Mouse (Mus musculus) naive thymus-derived CD4-positive, alpha-beta T cell, adult 2 months (primary cell): ENCODE measurements around the gene Cpne1.

ENCODE experiments used
- DNase-seq: peaks from one replicate; pipeline ENCODE4 v3.0.0-alpha.2; 2011; ENCODE audit warnings: low read depth

Cpne1 gene

DNA sequence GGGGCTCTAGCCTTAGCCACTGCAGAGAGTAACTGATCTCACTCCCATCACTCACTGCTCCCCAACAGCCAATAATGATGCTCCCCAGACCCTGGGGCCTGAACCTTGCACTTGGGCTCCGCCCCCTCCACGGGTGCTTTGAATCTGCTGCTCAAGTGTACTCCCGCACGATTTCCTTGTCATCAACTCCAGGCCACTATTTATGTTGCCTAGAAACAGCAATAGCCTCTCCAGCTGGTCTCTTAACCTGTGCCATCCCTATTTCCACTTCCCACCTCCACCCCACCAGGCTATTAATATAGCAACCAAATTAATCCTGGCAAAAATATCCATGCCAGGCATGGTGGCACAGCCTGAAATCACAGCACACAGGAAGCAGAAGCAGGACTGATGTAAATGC is 32.1 kb downstream of the Cpne1 start:
- no peak for DNase-seq

DNA sequence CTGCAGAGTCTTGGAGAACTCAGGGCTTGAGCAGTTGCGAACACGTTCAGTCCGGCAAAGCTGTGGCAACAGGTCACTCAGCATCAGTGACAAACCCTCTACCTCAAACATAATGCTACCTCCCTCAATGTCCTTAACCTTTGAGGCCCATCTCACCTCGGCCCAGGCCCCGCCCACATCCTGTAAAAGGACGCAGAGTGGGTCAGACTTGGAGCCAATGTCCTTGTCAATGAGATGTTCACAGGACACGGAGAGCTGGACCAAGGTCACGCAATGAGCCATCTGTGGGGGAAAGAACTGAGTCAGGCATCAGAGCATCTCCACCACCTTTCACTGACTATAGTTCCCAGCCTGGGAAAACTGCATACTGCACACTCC is 32.6 kb downstream of the Cpne1 start:
- no peak for DNase-seq

DNA sequence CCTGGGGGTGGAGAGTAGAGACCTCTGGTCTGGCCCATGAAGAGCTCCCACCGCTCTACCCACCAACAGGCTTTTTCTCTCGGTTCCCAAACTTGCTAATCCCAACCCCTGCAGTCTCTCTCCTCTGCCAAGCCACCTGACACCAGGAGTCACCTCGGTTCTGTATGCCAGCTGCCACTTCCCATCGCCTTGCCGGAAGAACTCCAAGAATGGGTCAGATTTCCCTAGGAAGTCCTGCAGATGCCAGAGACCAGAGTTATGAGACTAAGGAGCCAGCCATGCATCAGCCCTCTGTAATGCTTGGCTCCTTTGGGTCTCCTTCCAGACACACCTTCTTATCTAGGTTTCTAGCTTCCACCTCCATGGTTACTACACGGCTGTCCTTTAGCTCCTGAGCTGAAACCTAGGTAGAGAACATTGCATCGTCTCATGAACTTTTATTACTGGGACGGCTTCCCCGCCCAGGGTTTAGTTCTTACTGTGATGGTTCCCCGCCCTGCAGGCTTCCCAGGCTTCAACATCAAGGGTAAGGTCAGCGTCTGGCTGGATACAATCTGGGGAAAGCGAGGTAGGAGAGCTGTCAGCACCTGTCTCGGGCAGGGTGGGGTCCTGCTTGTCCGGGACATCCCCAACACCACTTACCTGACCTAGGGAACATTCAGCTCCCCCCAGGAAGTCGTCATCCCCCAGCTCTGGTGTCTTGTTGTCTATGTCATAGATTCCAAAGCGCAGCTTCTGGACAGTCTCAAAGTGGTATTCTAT is 33.2 kb downstream of the Cpne1 start:
- no peak for DNase-seq

DNA sequence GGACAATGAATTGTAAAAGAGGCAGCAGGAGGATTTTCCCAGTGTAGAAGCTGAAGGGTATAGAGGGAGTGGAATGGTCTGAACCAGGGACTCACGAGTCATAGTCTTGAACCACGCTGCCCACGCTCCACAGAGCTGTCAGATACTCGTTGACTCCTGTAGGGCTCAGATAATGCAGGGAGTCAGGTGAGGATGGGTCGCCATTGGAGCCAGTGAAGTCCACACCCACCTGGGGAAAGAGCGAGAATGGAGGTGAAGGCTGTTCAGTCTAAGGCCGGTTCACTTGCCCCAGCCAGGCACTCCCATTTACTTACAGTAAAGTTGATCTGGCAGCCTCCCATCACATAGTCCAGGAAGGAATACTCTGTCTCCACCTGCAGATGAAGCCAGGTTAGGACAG is 34.3 kb downstream of the Cpne1 start:
- no peak for DNase-seq

DNA sequence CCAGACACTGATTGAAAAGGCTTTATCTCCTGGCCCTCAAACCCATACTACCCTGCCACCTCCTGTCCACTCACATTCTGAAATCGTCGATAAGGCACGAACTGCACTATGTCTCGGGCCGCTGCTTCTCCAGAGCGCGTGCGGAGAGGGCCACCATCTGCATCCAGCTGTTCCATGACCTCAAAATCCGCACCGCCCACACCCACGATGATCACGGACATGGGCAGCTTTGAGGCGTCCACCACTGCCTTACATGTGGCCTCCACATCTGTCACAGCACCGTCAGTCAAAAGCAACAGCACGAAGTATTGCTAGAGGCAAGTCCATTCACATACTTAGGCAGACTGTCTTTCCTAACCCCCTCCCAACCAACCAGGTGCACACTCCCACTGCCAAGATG is 38.0 kb downstream of the Cpne1 start:
- no peak for DNase-seq

DNA sequence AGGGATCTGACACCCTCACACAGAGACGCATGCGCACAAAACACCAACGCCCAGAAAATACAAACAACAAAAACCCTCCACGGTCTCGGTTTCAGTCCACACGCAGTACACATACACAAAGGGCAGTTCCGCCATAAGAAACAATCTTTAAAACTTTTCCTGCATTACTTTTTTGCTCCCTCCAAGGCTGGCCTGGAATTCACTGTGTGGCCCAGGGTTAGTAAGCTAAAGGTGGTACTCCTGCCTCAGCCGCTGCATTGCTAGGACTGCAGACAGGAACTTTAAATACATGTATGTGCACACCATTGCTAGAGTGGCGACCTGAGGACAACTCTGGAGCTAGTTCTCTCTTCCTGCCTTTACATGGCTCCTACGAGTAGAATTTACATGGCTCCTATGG is 40.5 kb downstream of the Cpne1 start:
- DNase-seq = no peak

DNA sequence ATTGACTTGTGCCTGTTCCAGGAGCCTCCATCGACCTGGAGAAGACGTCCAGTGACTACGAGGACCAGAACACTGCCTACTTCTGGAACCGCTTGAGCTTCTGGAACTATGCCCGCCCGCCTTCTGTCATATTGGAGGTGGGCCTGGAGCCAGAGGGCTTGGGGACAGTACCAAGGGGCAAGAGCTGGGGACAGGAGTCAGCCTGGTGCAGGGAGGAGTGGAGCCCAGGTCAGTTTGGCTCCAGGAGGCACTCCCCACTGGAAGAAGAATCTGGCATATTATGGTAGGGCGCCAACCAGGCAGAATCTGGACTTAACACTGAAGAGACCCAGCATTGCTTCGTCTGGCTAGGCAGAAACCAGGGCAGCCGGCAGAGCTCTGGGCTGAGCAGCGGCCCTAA is 43.8 kb downstream of the Cpne1 start:
- DNase-seq = no peak

DNA sequence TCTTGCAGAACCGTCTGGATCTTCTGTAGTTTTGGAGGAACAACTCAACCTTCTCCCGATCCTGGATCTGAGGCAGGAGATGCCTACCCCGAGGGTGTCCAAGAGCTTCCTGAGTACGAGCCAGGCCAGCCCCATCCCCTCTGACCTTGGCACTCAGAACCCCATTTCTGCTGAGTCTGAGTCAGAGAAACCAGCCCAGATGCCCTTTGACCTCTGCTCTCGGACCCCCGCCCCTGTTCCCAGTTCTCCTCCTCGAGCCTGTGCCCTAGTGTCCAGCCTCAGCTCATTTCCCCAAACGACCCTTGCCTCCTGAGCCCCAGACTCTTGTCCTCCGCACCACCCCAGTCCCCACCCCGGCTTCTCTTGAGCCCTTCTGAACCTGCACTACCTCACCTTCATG is 45.6 kb downstream of the Cpne1 start:
- DNase-seq = no peak

DNA sequence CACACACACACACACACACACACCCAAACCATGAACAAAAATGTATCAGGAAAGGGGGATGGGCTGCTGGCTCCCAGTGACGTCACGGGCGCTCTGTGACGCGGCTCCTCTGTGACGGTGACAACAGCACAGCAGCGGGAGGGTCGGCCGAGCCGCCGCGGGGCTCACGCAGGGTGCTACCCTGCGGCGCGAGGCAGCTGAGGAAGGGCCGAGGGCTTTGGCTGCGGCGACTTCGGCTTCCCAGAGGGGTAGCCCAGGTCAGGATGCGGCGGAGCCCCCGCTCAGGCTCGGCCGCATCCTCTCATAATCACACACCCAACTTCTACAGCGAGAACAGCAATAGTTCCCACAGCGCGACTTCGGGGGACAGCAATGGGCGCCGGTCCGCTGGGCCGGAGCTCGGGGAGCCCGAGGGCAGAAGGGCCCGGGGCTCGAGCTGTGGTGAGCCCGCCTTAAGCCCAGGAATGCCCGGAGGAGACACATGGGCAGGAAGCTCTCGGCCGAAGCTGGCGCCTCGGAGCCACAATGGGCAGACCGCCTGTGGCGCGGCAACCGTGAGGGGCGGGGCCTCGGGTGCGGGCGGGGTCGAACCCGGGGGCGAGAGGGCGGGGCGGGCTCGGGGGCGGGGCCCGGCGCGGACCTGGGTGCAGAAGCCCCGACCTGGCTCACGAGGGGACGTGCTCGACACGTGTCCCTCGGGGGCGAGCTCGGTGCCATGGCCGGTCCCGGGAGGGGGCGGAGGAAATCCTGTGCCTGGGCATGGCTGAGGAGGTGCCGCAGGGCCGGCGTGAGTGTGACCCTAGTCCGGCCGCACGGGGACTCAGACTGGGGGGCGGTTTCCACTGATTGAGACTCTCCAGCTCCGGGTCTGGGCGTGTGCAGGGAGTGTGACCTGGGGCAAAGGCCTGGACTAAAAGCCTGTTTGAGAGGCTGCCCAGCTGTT is 46.4 kb downstream of the Cpne1 start, which contains the start of gene Spag4:
Gene Spag4 (plus strand): TSS at position 77 of the 943 bp plus-strand sequence.
- DNase-seq = peak; percentile 86

DNA sequence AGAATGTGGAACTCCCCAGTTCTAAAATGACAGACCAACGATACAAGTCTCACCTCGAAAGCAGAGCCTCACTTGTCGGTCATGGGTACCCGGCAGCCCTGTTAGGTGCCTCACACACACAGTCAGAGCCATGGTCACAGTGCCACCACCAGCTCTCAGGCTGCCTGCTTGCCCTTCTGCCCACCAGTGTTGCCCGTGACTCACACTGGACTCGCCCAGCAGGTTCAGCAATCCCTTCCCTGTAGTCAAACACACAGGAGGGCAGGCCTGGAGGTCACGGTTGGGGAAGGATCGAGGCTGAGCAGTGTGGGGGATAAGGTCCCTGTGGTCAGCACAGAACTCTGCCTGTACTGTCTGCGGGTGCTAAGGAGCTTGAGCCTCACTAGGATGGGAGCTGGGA is 58.9 kb downstream of the Cpne1 start, which contains the start of gene Fer1l4:
Gene Fer1l4 (minus strand): TSS at position 132 of the 400 bp plus-strand sequence.
- no peak for DNase-seq

DNA sequence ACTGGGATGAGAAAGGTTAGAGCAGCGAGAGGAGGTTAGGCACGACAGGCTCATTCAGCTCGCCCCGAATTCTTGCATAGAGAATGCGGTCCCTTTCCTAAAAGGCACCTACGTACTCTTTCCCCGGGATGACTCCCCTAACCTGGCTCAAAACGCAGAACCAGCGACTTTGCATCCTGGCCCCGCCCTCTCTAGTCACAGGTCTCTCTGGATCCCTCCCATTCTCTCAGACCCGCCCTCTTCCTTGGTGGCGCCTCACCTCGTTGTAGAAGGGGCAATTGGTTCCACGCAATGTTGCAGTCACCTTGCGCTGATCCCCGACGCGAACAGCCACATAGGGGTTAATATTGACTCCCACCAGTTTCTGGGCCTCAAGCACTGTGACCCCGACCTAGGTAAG is 63.8 kb downstream of the Cpne1 start:
- DNase-seq = peak; percentile 30

DNA sequence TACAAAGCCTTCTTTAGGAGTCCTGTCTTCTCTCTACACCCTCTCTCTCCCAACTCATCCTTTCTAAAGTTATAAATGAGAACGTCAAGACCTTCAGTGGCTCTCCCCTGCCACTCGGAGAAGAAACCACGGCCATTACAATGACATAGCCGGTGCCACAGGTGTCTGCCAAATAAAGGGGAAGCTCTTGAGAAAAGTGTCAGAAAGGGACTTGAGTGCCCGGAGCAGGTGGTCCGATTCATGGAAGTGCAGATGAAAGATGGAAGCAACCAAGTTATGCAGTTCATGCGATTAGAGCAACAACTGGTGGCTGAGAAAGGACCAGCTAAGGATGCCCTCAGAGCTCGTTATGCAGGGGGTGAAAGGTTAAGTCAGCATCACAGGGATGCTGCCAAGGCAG is 68.9 kb downstream of the Cpne1 start:
- DNase-seq = no peak

DNA sequence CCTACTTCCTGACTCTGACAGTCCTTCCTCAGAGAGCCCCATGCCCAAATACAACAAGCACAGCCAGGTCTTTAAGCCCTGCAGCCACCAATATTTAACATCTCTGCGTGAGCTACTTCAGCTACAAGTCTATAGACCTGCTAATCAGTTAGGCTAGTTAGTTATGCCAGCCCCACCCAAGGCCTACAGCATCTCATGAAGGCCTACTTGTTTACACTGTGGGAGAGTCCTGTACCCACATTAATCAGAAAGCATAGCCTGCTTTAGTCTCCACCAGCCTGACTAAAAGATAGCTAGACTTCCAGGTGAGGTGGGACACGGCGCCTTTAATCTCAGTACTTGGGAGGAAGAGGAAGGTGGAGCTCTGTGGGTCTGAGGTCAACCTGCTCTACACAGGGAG is 72.4 kb downstream of the Cpne1 start:
- no peak for DNase-seq

DNA sequence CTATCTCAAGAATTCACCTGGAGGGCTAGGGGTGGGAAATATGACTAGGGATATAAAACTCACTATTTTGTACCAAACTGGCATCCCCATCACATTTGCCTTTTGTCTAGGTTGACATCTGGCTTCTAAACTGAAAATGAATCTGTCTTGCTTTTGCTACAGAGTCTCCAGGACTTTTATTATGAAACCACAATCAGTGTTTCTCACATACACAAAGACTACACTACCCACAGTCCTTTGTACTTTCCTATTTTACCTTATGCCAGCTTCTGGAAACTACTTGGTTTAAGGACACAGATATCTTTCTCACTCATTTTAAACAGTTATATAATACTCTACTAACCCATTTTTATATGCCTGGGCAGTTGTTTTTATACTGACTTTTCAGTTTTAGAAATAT is 86.3 kb downstream of the Cpne1 start:
- no peak for DNase-seq
